Mouse (Mus musculus) stomach, postnatal 0 days (tissue): ENCODE results near the gene Ctcf.

Experiments
- CTCF ChIP-seq: IDR thresholded peaks from 2 replicates; pipeline ENCODE4 v1.5.1; 2016; ENCODE audit warnings: antibody characterized with exemption, low read depth, mild to moderate bottlenecking, moderate library complexity
- EP300 ChIP-seq: optimal IDR thresholded peaks from 2 replicates; pipeline ENCODE3; 2016; ENCODE audit warnings: antibody characterized with exemption

- no peak for TF ChIP-seq CTCF
- no peak for TF ChIP-seq EP300
Observed at GRCm38 (mm10) chr8:105634771-105635458, 1.5 kb upstream of the Ctcf start.
